Mouse (Mus musculus): ENCODE results near the gene Cdc42bpg. TPM values are rescaled to one million over a fixed set of nuclear protein-coding genes. Genes with fewer than 3 reads are reported as not detected.

The Cdc42bpg gene
- polyA plus RNA-seq, 1 experiment: 6.9 TPM

DNA sequence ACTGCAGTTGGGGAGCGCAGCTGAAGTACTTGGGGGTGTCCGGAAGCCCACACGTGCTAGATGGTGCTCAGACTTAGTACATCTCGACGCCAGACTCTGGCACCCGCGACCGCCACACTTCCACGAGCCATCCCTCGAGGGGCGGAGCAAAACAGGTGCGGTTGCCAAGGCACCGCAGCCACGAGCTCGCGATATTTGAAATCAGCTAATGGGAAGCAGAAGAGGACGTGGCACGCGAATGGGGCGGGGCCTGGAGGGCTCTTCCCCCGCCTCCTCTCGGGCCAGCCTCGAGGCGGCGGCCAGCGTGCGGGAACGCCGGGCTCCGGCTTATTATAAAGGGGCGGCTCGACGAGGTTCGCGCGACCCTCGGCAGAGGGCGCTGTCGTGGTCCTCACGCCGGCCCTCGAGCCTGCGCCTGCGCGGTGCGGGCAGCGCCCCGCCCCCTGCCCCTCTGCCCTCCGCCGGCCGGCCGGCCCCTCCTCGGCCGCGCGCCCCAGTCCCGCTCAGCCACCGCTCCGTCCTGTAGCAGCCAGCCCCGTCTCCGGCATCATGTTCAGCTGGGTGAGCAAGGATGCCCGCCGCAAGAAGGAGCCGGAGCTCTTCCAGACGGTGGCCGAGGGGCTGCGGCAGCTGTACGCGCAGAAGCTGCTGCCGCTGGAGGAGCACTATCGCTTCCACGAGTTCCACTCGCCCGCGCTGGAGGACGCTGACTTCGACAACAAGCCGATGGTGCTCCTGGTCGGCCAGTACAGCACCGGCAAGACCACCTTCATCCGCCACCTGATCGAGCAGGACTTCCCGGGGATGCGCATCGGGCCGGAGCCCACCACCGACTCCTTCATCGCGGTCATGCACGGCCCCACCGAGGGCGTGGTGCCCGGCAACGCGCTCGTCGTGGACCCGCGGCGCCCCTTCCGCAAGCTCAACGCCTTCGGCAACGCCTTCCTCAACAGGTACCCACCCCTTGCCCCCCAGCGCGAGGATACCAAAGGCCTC lies 29.5 kb upstream of the Cdc42bpg start, which contains the start of gene Ehd1:
TSS of gene Ehd1 (plus strand) at position 300 of the 996 bp plus-strand sequence.
- Histone ChIP-seq H3K4me3 (ENCODE audit: insufficient read depth, low read length) (peak within 1 kb of the TSS; percentile 62), H3K4me1 (ENCODE audit: control insufficient read depth, insufficient read depth, low read length) (peaks cover 58% of the 10 kb centered on the region), H3K27ac (ENCODE audit: insufficient read depth, low read depth, low read length) (peak within 1 kb of the TSS; percentile 89)
- TF ChIP-seq POLR2A (IDR thresholded peaks at IDR 0.05; ENCODE audit: borderline replicate concordance, low read depth, low read length): no peak
- no peak for TF ChIP-seq CTCF (IDR thresholded peaks at IDR 0.05; ENCODE audit: low read depth, low read length)

DNA sequence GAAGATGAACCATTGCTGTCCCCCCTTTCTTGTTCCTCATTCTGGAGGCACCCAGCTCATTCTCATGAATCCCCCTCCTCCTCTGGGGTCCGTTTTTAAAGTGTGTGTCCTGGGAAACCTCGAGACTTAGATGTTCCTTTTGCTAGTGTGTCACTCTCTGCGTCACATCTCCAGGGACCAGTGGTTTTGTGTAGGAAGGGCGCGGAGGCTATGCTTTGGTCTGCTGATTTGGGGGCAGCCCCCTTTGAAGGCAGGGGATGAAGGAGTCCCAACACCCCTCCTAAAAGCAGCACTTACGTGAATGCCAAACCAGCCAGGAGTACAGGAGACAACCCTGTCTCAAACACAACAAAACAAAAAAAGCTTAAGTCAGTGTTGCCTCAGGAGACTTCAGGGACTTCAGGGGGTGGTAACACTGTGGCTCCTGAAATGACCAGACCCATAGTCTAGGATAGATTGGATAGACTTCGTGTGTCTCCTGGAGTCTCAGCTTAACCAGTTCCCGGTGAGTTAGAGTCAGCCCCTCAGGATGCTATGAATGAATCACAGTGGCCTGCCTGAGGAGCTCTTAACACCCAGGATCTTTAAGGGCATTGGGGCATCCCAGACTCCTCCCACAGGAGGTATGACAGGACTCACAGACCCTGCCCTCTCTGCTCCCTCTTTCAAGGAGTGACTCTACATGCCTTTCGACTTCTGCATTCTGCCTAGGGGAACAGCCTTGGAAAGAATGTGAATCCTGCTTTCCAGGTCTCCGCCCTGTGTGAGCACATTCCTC lies 28.4 kb upstream of the Cdc42bpg start:
- TF ChIP-seq POLR2A (IDR thresholded peaks at IDR 0.05; ENCODE audit: borderline replicate concordance, low read depth, low read length) (no peak), CTCF (IDR thresholded peaks at IDR 0.05; ENCODE audit: low read depth, low read length) (no peak)
- Histone ChIP-seq H3K27ac (ENCODE audit: insufficient read depth, low read depth, low read length) (0 out of 2 replicates have a peak overlapping the region, but pooled peaks have one; percentile 7), H3K4me1 (ENCODE audit: control insufficient read depth, insufficient read depth, low read length) (peaks cover 50% of the 10 kb centered on the region), H3K4me3 (ENCODE audit: insufficient read depth, low read length) (peak overlapping the region; percentile 62)

DNA sequence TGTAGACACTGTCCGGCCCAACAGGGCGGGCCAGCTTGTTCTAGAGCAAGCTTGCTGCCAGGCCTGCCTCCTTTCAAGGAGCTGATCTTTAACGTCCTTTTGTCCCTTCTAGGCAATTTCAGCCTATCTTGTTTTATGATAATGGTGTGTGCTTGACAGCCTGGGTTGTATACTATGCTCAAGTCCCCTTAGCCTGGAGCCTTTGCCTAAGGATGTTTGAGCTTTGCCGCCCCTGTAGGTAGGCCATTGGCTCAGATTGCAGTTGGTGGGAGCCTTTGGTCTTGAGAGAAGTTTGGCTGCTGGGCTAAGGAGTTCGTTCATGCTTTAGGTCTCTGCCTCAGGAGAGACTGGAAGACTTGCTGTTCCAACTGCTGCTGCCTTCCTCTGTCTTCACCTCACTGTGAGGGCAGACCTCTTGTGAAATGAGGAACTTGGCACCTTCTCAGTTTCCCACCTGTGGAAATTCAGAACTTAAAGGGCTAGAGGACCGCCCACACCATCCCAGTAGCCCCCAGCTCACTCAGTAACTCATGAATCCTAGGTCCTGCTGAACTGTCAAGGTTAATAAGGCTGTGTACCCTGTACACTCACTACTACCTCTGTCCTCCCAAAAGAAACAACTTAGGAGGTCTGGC lies 27.7 kb upstream of the Cdc42bpg start:
- TF ChIP-seq POLR2A (IDR thresholded peaks at IDR 0.05; ENCODE audit: borderline replicate concordance, low read depth, low read length): no peak
- no peak for TF ChIP-seq CTCF (IDR thresholded peaks at IDR 0.05; ENCODE audit: low read depth, low read length)
- H3K4me3 ChIP-seq (ENCODE audit: insufficient read depth, low read length): peak overlapping the region; percentile 62
- no peak overlapping the region for H3K27ac ChIP-seq (ENCODE audit: insufficient read depth, low read depth, low read length)
- peaks cover 43% of the 10 kb centered on the region for H3K4me1 ChIP-seq (ENCODE audit: control insufficient read depth, insufficient read depth, low read length)

DNA sequence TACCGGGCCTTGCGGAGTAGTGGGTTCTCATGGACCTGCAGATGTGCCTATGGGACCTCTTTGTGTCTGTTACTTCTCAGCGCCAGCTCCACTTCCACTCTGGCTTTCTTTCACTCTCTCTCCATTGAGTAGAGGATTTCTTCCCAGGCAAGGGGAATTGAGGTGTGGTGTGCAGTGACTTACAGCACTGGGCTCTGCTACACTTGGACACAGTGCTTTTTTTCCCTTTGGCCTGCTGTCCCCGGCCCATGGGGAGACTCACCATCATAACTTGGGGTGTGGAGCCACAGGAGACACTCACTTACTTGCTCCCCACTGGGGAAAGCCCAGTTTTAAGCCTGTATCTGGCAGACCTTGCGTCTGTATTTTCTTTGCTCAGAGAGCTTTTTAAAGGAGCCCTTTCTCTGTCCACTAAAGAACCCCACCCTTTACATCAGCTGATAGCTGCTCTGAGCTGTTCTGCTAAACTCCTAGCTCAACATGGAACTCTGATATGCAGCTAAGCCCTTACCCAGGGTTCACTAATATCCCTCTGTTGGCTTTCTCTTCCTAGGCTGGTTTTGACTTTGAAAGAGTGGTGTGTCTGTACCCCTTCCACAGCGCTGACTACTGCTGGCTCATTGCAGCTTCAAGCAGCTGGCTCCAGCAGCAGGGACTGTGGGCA lies 26.6 kb upstream of the Cdc42bpg start:
- 0 out of 2 replicates have a peak overlapping the region, but pooled peaks have one; percentile 4 for H3K4me3 ChIP-seq (ENCODE audit: insufficient read depth, low read length)
- peaks cover 32% of the 10 kb centered on the region for H3K4me1 ChIP-seq (ENCODE audit: control insufficient read depth, insufficient read depth, low read length)

DNA sequence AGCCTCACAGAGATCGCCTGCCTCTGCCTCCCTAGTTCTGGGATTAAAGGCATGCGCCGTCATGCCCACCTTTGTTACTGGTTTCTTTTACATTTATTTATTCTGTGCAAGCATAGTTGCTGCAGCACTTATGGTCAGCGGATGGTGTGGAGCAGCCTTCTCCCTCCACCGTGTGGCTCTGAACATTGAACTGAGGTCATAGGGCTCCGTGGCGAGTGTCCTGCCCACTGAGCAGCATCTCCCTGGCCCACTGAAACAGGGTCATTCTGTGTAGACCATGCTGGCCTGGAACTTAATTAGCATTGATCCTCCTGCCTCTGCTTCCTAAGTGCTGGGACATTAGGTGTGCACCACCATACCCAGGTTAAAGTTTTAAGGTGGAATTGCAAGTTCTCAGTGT lies 25.7 kb upstream of the Cdc42bpg start:
- no peak for TF ChIP-seq CTCF (IDR thresholded peaks at IDR 0.05; ENCODE audit: low read depth, low read length)
- TF ChIP-seq POLR2A (IDR thresholded peaks at IDR 0.05; ENCODE audit: borderline replicate concordance, low read depth, low read length): no peak
- Histone ChIP-seq H3K4me3 (ENCODE audit: insufficient read depth, low read length) (no peak overlapping the region), H3K4me1 (ENCODE audit: control insufficient read depth, insufficient read depth, low read length) (peaks cover 25% of the 10 kb centered on the region), H3K27ac (ENCODE audit: insufficient read depth, low read depth, low read length) (no peak overlapping the region)

More for the DNA sequence above, 26.6 kb upstream of the Cdc42bpg start:
- TF ChIP-seq POLR2A (IDR thresholded peaks at IDR 0.05; ENCODE audit: borderline replicate concordance, low read depth, low read length) (no peak), CTCF (IDR thresholded peaks at IDR 0.05; ENCODE audit: low read depth, low read length) (no peak)
- H3K27ac ChIP-seq (ENCODE audit: insufficient read depth, low read depth, low read length): no peak overlapping the region

DNA sequence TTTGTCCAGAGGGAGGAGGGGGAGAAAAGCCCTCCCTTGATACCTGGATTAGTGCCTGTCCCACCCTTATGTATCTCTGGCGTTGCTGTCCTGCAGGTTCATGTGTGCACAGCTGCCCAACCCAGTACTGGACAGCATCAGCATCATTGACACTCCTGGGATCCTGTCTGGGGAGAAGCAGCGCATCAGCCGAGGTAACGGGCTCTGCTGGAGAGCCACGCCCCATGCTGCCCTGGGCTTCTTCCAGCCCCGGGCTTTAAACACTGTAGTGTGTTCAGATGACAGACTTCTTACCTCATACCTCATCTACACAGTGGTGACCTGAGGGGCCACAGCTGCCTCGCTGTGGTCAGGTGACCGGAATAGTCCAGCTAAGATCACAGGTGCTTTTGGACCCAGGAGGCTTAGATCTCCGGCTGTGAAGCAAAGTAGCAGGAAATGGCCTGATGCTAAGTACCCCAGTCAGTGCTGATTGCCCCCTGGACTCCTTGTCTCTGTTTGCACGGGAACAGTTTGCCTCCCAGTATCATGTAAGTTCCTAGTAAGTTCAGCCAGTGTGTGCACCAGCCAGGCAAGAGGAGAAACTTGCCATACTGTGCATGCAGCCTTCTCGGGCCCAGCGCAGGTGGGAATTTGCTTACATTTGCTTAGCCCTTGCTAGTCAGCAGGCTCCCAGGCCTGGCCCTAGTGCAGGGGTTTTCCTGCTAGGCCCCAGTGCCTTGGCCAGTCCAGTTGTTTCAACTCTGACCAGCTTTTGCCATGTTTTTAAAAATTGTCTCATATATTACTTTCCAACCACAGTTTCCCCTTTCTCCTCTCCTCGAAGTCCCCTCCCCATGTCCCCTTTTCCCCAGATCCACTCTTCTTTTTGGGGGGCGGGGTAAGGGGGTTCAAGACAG lies 24.9 kb upstream of the Cdc42bpg start:
- H3K4me1 ChIP-seq (ENCODE audit: control insufficient read depth, insufficient read depth, low read length): peaks cover 22% of the 10 kb centered on the region
- no peak for TF ChIP-seq CTCF (IDR thresholded peaks at IDR 0.05; ENCODE audit: low read depth, low read length)
- TF ChIP-seq POLR2A (IDR thresholded peaks at IDR 0.05; ENCODE audit: borderline replicate concordance, low read depth, low read length): no peak
- no peak overlapping the region for H3K4me3 ChIP-seq (ENCODE audit: insufficient read depth, low read length)
- no peak overlapping the region for H3K27ac ChIP-seq (ENCODE audit: insufficient read depth, low read depth, low read length)

DNA sequence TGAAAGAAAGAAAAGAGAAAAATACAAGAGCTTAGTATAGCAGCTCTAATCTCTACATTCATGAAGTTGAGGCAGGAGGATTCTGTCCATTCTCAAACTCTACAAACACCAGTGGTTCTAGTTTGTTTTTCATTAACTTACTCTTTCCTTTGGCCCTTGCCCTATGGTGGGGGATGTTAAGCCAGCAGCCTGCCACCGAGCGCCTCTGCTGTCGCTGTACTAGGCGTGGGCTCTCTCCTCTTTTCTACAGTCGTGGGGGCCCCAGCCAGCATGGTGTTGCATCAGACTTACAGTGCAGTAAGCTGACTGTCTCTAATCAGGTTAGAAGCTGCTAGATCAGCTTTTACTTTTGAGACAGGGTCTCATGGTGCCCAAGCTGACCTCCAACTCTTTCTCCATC lies 23.3 kb upstream of the Cdc42bpg start:
- H3K27ac ChIP-seq (ENCODE audit: insufficient read depth, low read depth, low read length): no peak overlapping the region
- no peak for TF ChIP-seq CTCF (IDR thresholded peaks at IDR 0.05; ENCODE audit: low read depth, low read length)
- TF ChIP-seq POLR2A (IDR thresholded peaks at IDR 0.05; ENCODE audit: borderline replicate concordance, low read depth, low read length): no peak
- H3K4me3 ChIP-seq (ENCODE audit: insufficient read depth, low read length): no peak overlapping the region
- peaks cover 25% of the 10 kb centered on the region for H3K4me1 ChIP-seq (ENCODE audit: control insufficient read depth, insufficient read depth, low read length)

DNA sequence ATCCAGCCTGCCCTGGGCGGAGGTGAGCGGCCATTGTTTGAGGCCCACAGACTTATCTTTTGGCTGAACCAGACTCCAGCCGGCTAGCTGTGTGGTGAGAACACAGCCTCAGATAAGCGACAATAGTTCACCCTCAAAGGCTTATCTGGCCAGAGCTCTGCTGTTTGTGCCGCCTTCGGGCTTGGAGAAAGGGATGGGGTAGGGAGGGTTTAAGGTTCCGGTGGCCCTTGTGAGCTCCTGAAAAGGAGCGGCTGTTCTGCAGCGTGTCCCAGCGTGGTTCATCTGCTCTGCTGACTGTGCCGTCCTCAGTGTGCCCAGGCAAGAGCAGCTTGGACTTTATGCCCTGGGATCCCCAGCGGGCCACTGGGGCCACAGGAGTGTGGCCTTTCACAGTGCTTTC lies 21.8 kb upstream of the Cdc42bpg start:
- no peak overlapping the region for H3K27ac ChIP-seq (ENCODE audit: insufficient read depth, low read depth, low read length)
- no peak overlapping the region for H3K4me3 ChIP-seq (ENCODE audit: insufficient read depth, low read length)

More for the DNA sequence above, 21.8 kb upstream of the Cdc42bpg start:
- peaks cover 19% of the 10 kb centered on the region for H3K4me1 ChIP-seq (ENCODE audit: control insufficient read depth, insufficient read depth, low read length)
- no peak for TF ChIP-seq POLR2A (IDR thresholded peaks at IDR 0.05; ENCODE audit: borderline replicate concordance, low read depth, low read length)
- TF ChIP-seq CTCF (IDR thresholded peaks at IDR 0.05; ENCODE audit: low read depth, low read length): no peak
